Mouse (Mus musculus): Measurements from ENCODE around the gene Kcnab2.

GRCm38 (mm10) chr4:152362180-152362579 is 115.5 kb downstream of the Kcnab2 start:
- TF ChIP-seq CTCF (IDR thresholded peaks at IDR 0.05; ENCODE audit: control insufficient read depth, insufficient read depth, insufficient replicate concordance, low read depth, low read length) = no peak
- TF ChIP-seq POLR2A (IDR thresholded peaks at IDR 0.05; ENCODE audit: control insufficient read depth, low read depth, low read length) = no peak
